Mouse (Mus musculus) myocyte (in vitro differentiated cells): ENCODE data around the gene Col8a1.

Source experiments
- POLR2A ChIP-seq: IDR thresholded peaks from one replicate; pipeline ENCODE4 v1.6.1; 2011; ENCODE audit warnings: low read depth, mild to moderate bottlenecking, control low read depth, moderate library complexity; ENCODE audit not compliant: insufficient read length
- POLR2AphosphoS2 ChIP-seq: IDR thresholded peaks from one replicate; pipeline ENCODE4 v1.6.1; 2011; ENCODE audit warnings: low read depth, control low read depth; ENCODE audit not compliant: insufficient read length
- REST ChIP-seq: IDR thresholded peaks from one replicate; pipeline ENCODE4 v1.6.1; 2011; ENCODE audit warnings: mild to moderate bottlenecking, control low read depth, moderate library complexity; ENCODE audit not compliant: insufficient read depth, insufficient read length
- TCF3 ChIP-seq: IDR thresholded peaks from one replicate; pipeline ENCODE4 v1.6.1; 2011; ENCODE audit warnings: low read depth, control low read depth; ENCODE audit not compliant: insufficient read length

- TF ChIP-seq POLR2A (peak; percentile 67), POLR2AphosphoS2 (peak; percentile 69), TCF3 (no peak), REST (no peak)
These were observed 147.9 kb downstream of the Col8a1 start, which contains the start of gene Cmss1 for GRCm38 (mm10) chr16:57606444-57607227.
